Mouse (Mus musculus) hematopoietic multipotent progenitor cell, adult 10-12 weeks (in vitro differentiated cells): ENCODE measurements around the gene Cela3a. TPM values are rescaled to one million over a fixed set of nuclear protein-coding genes. Genes with fewer than 3 reads are reported as not detected.

ENCODE experiments used
- polyA plus RNA-seq: library from polyadenylated mRNA; stranded (reverse); fragments of >175 nt; gene quantifications from 2 replicates; pipeline ENCODE4 v1.2.3, GENCODE M21; 2012; ENCODE audit warnings: low replicate concordance

Gene Cela3a
- polyA plus RNA-seq, result not detected in 2 replicates

GRCm38 (mm10) chr4:137409691-137410090 lies at the start of gene Cela3a:
TSS of gene Cela3a (minus strand) at chr4:137409791.

DNA sequence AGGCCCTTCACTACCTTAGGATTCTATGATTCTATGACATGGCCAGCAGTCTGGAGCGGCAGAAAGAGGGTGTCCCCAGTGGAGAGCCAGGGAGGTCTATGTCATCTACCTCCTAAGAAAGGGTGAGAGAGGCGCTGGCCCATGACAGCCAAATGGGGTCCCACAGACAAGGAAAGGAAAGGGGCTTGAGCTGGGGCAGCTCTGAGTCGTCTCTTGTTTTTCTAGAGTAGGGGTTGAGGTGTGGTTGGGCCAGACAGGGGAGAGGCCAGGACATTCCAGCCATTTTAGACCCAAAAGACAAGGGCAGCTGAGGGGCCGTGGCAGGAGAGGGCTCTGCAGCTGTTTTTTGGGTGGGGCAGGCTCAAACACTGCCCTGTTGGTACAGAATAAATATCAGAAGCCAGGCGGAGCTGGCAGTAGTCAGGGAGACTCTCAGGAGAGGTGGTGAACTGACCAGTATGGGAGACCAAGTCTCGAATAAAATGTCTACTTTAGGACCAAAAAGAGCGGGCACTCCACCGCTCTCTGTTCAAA lies 43.7 kb upstream of the Cela3a start, which contains the start of gene 1700013G24Rik:
Gene 1700013G24Rik, plus strand, starts transcription at position 51 of the 534 bp plus-strand sequence.

GRCm38 (mm10) chr4:137430502-137430901 lies 20.9 kb upstream of the Cela3a start, which contains the start of gene Cela3b:
TSS of gene Cela3b (minus strand) at chr4:137430540.

GRCm38 (mm10) chr4:137357517-137358254 lies 51.9 kb downstream of the Cela3a start, which contains the start of gene Cdc42:
TSS of gene Cdc42 (minus strand) at chr4:137357720.

Other genes starting within 250 kb of the Cela3a start
- 0.04 TPM in 1 of 2 replicates, not detected in the other for gene Wnt4, start 132.3 kb downstream of the Cela3a start, polyA plus RNA-seq
- gene Cdc42, start 52.1 kb downstream of the Cela3a start, polyA plus RNA-seq, result 16.9 and 39.8 TPM in 2 replicates
- gene Cela3b, start 20.7 kb upstream of the Cela3a start, polyA plus RNA-seq, result 1.5 TPM in 1 of 2 replicates, not detected in the other
- not detected in 2 replicates for gene 1700013G24Rik, start 43.5 kb upstream of the Cela3a start, polyA plus RNA-seq
- gene Hspg2, start 59.0 kb upstream of the Cela3a start, polyA plus RNA-seq, result 0.90 and 2.9 TPM in 2 replicates
- not detected in 2 replicates for gene Ldlrad2, start 164.8 kb upstream of the Cela3a start, polyA plus RNA-seq
- gene Usp48, start 184.0 kb upstream of the Cela3a start, polyA plus RNA-seq, result 45.9 and 95.8 TPM in 2 replicates